In genomic region chr5:25540412-25540811, GRCm38 (mm10) we compare ENCODE assay signal across 29 mouse cellular contexts. TPM values are rescaled to one million over a fixed set of nuclear protein-coding genes. Genes with fewer than 3 reads are reported as not detected.
DNase-seq lines count a peak whose midpoint lies in the region; ATAC-seq lines count a peak whose summit lies in the region.
"Had no signal": no experiment of that assay in that cellular context is flagged by ENCODE, and none has a peak within 500 bp of the region (broad histone marks: within the 10 kb centered on the region; RNA-seq: fewer than 3 reads in every experiment).

No protein-coding gene starts in this region.

- no peak overlapping the region for H3K27ac ChIP-seq in heart, embryonic 10.5 days
- H3K27ac ChIP-seq in liver, embryonic 11.5 days (ENCODE audit: low read depth, low read length), result no peak overlapping the region
- H3K27ac ChIP-seq: embryonic facial prominence, embryonic 15.5 days; forebrain, embryonic 10.5 days; forebrain, embryonic 12.5 days; forebrain, embryonic 15.5 days had no signal

- DNase-seq in heart, embryonic 10.5 days (ENCODE audit: low spot score), result peak; percentile 20
- no peak for DNase-seq in heart, postnatal 10 days
- peak; percentile 15 for DNase-seq in liver, embryonic 11.5 days (ENCODE audit: low spot score)
- no peak for DNase-seq in liver
- DNase-seq in left cerebral cortex, adult 8-10 months (ENCODE audit: low spot score in 2 of 2), result no peak
- no peak for DNase-seq in left cerebral cortex, adult 18-20 months (ENCODE audit: low spot score in 2 of 2)
- DNase-seq: adrenal gland, adult 2 months; adrenal gland, postnatal 10 days; adrenal gland, postnatal 25 days; cerebellum, adult 11 months; cerebellum, adult 18-20 months; cerebellum, adult 8-10 months; cerebellum, adult 9-11 months; cerebellum, postnatal 14 days; cerebellum, postnatal 36 days; embryo, embryonic 11 days had no signal

- no peaks in the 10 kb centered on the region for H3K9me3 ChIP-seq in heart, embryonic 10.5 days
- H3K9me3 ChIP-seq in liver, embryonic 11.5 days (ENCODE audit: control insufficient read depth, low read length), result no peaks in the 10 kb centered on the region
- H3K9me3 ChIP-seq: embryonic facial prominence, embryonic 15.5 days; forebrain, embryonic 15.5 days had no signal

- intact Hi-C loops in heart, postnatal 10 days (cut with DNase I), result no loop called here

- H3K4me1 ChIP-seq in heart, embryonic 10.5 days, result no peaks in the 10 kb centered on the region; the same call in 1 of the 2 replicates
- H3K4me1 ChIP-seq in liver, embryonic 11.5 days (replicated peaks; ENCODE audit: control insufficient read depth, insufficient read depth, low read length), result peaks cover 4% of the 10 kb centered on the region
- H3K4me1 ChIP-seq: embryonic facial prominence, embryonic 15.5 days; forebrain, embryonic 12.5 days; forebrain, embryonic 15.5 days had no signal

- no peak overlapping the region for H3K4me2 ChIP-seq in liver, embryonic 11.5 days
- H3K4me2 ChIP-seq: embryonic facial prominence, embryonic 13.5 days; embryonic facial prominence, embryonic 15.5 days; forebrain, embryonic 12.5 days; forebrain, embryonic 15.5 days had no signal

- no peak overlapping the region for H3K4me3 ChIP-seq in heart, embryonic 10.5 days
- no peak overlapping the region for H3K4me3 ChIP-seq in liver, embryonic 11.5 days (ENCODE audit: low read depth, low read length)
- H3K4me3 ChIP-seq: embryonic facial prominence, embryonic 13.5 days; embryonic facial prominence, embryonic 15.5 days; erythroblast, embryonic 14.5 days; forebrain, embryonic 10.5 days; forebrain, embryonic 12.5 days; forebrain, embryonic 15.5 days had no signal

- H3K27me3 ChIP-seq in heart, embryonic 10.5 days (ENCODE audit: insufficient read depth, poor library complexity, severe bottlenecking), result no peaks in the 10 kb centered on the region
- H3K27me3 ChIP-seq in liver, embryonic 11.5 days (replicated peaks; ENCODE audit: control insufficient read depth, insufficient read depth, low read length), result no peaks in the 10 kb centered on the region
- H3K27me3 ChIP-seq: embryonic facial prominence, embryonic 13.5 days; embryonic facial prominence, embryonic 15.5 days; forebrain, embryonic 12.5 days; forebrain, embryonic 15.5 days had no signal

- no peak overlapping the region for H3K9ac ChIP-seq in liver, embryonic 11.5 days (ENCODE audit: low read depth, low read length)
- H3K9ac ChIP-seq: embryonic facial prominence, embryonic 13.5 days; embryonic facial prominence, embryonic 15.5 days; forebrain, embryonic 12.5 days; forebrain, embryonic 15.5 days had no signal

- H3K36me3 ChIP-seq in heart, embryonic 10.5 days, result no peaks in the 10 kb centered on the region
- no peaks in the 10 kb centered on the region for H3K36me3 ChIP-seq in liver, embryonic 11.5 days (ENCODE audit: control insufficient read depth, insufficient read depth, low read length)
- H3K36me3 ChIP-seq: embryonic facial prominence, embryonic 13.5 days; embryonic facial prominence, embryonic 15.5 days; forebrain, embryonic 10.5 days; forebrain, embryonic 12.5 days; forebrain, embryonic 15.5 days had no signal

- no peak for ATAC-seq in liver, embryonic 11.5 days (replicated peaks; ENCODE audit: low FRiP score)
- ATAC-seq in hematopoietic stem cell, adult 5-6 weeks (replicated peaks in 1 of 2; ENCODE audit: insufficient read depth in 1 of 2, low FRiP score in 2 of 2, low TSS enrichment in 1 of 2, low read depth in 1 of 2, poor library complexity in 2 of 2, severe bottlenecking in 2 of 2), result peak; percentile 4 to 36; a peak in 1 of 4 replicates
- ATAC-seq in megakaryocyte, adult 5-6 weeks (ENCODE audit: poor library complexity, severe bottlenecking), result peak; percentile 85
- ATAC-seq: forebrain, embryonic 15.5 days had no signal

RNA-seq across cellular contexts. Expression of gene Cct8l1, which starts 24.5 kb away (rescaled TPM):
- polyA plus RNA-seq in heart, embryonic 10.5 days (2016; fragmentation: Nextera tagmentation; extraction: Ambion mirVana), result 0.14 TPM in 1 of 2 replicates, not detected in the other
- total RNA-seq in heart, postnatal 10 days (2021), result not detected
- not detected in 2 replicates for polyA plus RNA-seq in liver, embryonic 11.5 days (2014; fragmentation: Nextera tagmentation; extraction: Ambion mirVana)
- total RNA-seq in hematopoietic stem cell, adult 5-6 weeks (2017), result not detected in 2 replicates
- total RNA-seq in megakaryocyte, adult 5-6 weeks (2015), result not detected in 2 replicates
- total RNA-seq in megakaryocyte, adult 5-6 weeks (2017), result 0.11 TPM in 1 of 2 replicates, not detected in the other
- total RNA-seq in left cerebral cortex, adult 8-10 months (2022), result under 1 TPM in 1 of 4 experiments, not detected in 3; 0.17 TPM
- total RNA-seq in left cerebral cortex, adult 18-20 months (2021), result under 1 TPM; 0.30 to 0.40 TPM
- total RNA-seq: adrenal gland, adult 2 months; adrenal gland, postnatal 10 days; adrenal gland, postnatal 25 days; adrenal gland, postnatal 4 days; common myeloid progenitor, adult 5-6 weeks; MEL had no signal
- polyA plus RNA-seq: adrenal gland, adult 2 months; C2C12; embryonic facial prominence, embryonic 11.5 days; embryonic facial prominence, embryonic 13.5 days; embryonic facial prominence, embryonic 15.5 days; erythroblast, embryonic 14.5 days; forebrain, embryonic 10.5 days; forebrain, embryonic 15.5 days had no signal

RNA-seq across cellular contexts. Expression of gene Kmt2c, which starts 41.8 kb away (rescaled TPM):
- 8.5 and 10.5 TPM in 2 replicates for polyA plus RNA-seq in heart, embryonic 10.5 days (2016; fragmentation: Nextera tagmentation; extraction: Ambion mirVana)
- total RNA-seq in heart, postnatal 10 days (2021), result 10 to 100 TPM; 45.3 to 46.7 TPM
- polyA plus RNA-seq in liver, embryonic 11.5 days (2014; fragmentation: Nextera tagmentation; extraction: Ambion mirVana), result 12.4 and 14.0 TPM in 2 replicates
- 48.5 and 73.4 TPM in 2 replicates for total RNA-seq in hematopoietic stem cell, adult 5-6 weeks (2017)
- total RNA-seq in megakaryocyte, adult 5-6 weeks (2015), result 47.2 and 57.6 TPM in 2 replicates
- 43.5 and 58.5 TPM in 2 replicates for total RNA-seq in megakaryocyte, adult 5-6 weeks (2017)
- total RNA-seq in left cerebral cortex, adult 8-10 months (2022), result 10 to 100 TPM; 59.1 to 77.3 (median 64.4) TPM
- 10 to 100 TPM; 63.3 to 63.7 TPM for total RNA-seq in left cerebral cortex, adult 18-20 months (2021)

Comparison
In these comparisons a context has a peak if more than half of its experiments do, and no peak if none do; other contexts are left out.
1. DNase-seq: peak in heart, embryonic 10.5 days (single experiment) and liver, embryonic 11.5 days (single experiment); none in heart, postnatal 10 days (0 of 2), liver (single experiment), left cerebral cortex, adult 8-10 months (0 of 2) and left cerebral cortex, adult 18-20 months (0 of 2).